Mouse (Mus musculus) liver, postnatal 0 days (tissue): ENCODE data around the gene Hecw2.
A peak's percentile ranks its signal among the peaks of the same experiment; 100 is the strongest.

Source experiments
- CTCF ChIP-seq: sonication (generic); IDR thresholded peaks from 2 replicates; pipeline ENCODE4 v1.5.1; 2016; ENCODE audit warnings: antibody characterized with exemption, low read depth
- EP300 ChIP-seq: IDR thresholded peaks from 2 replicates; pipeline ENCODE4 v1.6.1; 2016; ENCODE audit warnings: antibody characterized with exemption, low read depth, mild to moderate bottlenecking

- TF ChIP-seq CTCF (peak; percentile 69), EP300 (no peak)
Observed at GRCm38 (mm10) chr1:53890380-53890779, 304.6 kb downstream of the Hecw2 start.
